Mouse (Mus musculus) bone marrow, adult 2 months (tissue): ENCODE data around the gene Sipa1l3. TPM values are rescaled to one million over a fixed set of nuclear protein-coding genes. Genes with fewer than 3 reads are reported as not detected.

Source experiments
- H3K27ac ChIP-seq: fragments of 200-500 bp; 2 replicates; pipeline ENCODE4 v1.5.1; 2012; ENCODE audit warnings: low read depth, mild to moderate bottlenecking, control low read depth, inconsistent platforms, low read length; ENCODE audit not compliant: control insufficient read depth, poor library complexity, insufficient read depth
- H3K4me1 ChIP-seq: fragments of 200-500 bp; 2 replicates; pipeline ENCODE4 v1.6.1; 2011; ENCODE audit warnings: low read length; ENCODE audit not compliant: control insufficient read depth, insufficient read depth
- H3K4me3 ChIP-seq: fragments of 200-500 bp; replicated peaks from 2 replicates; pipeline ENCODE3; 2011; ENCODE audit warnings: mild to moderate bottlenecking, low read depth, low read length, control low read depth; ENCODE audit not compliant: control insufficient read depth
- CTCF ChIP-seq: fragments of 200-500 bp; IDR thresholded peaks from 2 replicates; pipeline ENCODE4 v1.5.1; 2011; ENCODE audit warnings: low read length, control low read depth; ENCODE audit not compliant: control insufficient read depth, insufficient read depth
- POLR2A ChIP-seq: fragments of 200-500 bp; IDR thresholded peaks from 2 replicates; pipeline ENCODE4 v1.6.1; 2011; ENCODE audit warnings: low read depth, mild to moderate bottlenecking, control low read depth, low read length, borderline replicate concordance; ENCODE audit not compliant: control insufficient read depth
- WGBS: fragments of 180-500 bp; shearing (Covaris S2); methylation state at CpG from one replicate; pipeline ENCODE4 v1.1.7; 2018; 5-methylcytosine and 5-hydroxymethylcytosine counted together
- polyA plus RNA-seq: library from polyadenylated mRNA; stranded (reverse); fragments of >200 nt; gene quantifications from 2 replicates; pipeline ENCODE4 v1.2.4, GENCODE M21; 2011; ENCODE audit warnings: low replicate concordance; ENCODE audit not compliant: missing spikeins, insufficient read depth, insufficient read length

Sipa1l3 gene
- polyA plus RNA-seq, 1 experiment = 16.8 TPM

DNA sequence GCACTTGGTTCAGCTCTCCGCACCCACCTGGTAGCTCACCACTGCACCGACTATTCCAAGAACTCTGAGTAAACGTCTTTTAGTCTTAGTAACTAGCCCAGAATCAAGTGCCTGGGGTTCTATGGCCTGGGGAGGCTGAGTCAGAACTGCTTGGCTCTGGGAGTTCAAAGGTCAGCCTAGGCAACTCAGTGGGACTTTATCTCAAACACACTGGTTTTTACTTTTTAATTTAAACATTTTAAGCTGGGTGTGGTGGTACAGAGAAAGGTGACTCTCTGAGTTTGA is 27.0 kb downstream of the Sipa1l3 start:
- Histone ChIP-seq H3K27ac (no peak overlapping the region), H3K4me3 (no peak overlapping the region), H3K4me1 (peaks cover 1% of the 10 kb centered on the region; the same call in 1 of the 2 replicates)
- WGBS = 59% methylated on average over 3 of the region's 3 CpGs
- no peak for TF ChIP-seq CTCF
- no peak for TF ChIP-seq POLR2A

DNA sequence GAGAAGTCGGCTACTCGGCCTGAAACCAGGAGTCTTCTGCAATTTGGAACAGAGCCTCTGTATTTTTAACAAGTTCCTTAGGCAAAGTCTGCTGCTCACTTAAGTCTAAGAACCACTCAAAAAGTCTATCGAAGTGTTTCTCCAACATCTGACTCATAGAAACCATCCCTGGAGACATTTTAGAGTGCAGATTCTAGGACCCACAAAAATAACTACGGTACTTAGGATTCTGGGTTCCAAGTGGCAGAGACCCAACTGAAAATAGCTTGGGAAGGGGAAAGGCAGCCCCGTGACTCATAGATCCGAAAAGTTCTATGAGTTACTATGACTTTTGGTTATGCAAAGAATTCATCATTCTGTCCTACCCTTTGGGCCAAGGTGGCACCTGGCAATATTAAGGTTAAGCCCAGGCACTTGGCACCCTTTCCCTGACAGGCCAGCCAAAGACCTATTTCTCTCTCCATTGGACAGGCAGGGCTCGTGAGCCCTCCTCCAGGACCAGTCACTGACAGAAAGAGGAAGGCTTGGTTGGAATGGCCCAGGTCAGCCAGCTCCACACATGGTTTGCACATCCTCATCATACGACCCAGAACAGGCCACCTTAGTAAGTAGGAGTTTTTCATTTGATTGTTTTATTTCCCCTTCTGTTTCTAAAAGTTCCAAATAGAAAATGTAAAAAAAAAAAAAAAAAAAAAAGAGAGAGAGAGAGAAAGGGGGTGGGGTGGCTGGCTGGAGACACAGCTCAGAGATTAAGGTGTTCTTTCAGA is 27.6 kb downstream of the Sipa1l3 start:
- peaks cover 1% of the 10 kb centered on the region; the same call in 1 of the 2 replicates for H3K4me1 ChIP-seq
- 75% methylated on average over 8 of the region's 8 CpGs for WGBS
- H3K4me3 ChIP-seq = no peak overlapping the region
- TF ChIP-seq CTCF = no peak
- H3K27ac ChIP-seq = no peak overlapping the region

DNA sequence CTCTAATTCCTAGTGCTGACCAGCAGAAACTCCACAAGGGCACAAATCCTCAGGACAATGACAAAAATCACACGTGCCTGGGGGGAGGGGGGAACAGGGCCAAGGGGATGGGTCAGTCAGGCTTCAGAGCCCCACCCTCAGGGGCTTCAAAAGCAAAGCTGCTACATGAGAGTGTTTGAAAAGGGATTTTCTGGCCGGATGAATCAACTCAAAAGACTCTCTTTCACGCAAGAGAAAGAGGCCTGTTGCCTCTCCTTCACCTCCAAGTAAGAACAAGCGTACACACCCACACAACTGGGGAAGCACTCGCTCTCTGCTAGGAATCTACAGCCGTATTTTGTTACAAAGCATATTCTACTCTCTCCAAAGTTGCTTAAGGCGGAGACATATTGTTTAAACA is 28.6 kb downstream of the Sipa1l3 start:
- Histone ChIP-seq H3K4me3 (no peak overlapping the region), H3K27ac (no peak overlapping the region), H3K4me1 (peaks cover 1% of the 10 kb centered on the region; the same call in 1 of the 2 replicates)
- WGBS = 76% methylated on average over 7 of the region's 7 CpGs
- TF ChIP-seq POLR2A = no peak
- TF ChIP-seq CTCF = no peak

DNA sequence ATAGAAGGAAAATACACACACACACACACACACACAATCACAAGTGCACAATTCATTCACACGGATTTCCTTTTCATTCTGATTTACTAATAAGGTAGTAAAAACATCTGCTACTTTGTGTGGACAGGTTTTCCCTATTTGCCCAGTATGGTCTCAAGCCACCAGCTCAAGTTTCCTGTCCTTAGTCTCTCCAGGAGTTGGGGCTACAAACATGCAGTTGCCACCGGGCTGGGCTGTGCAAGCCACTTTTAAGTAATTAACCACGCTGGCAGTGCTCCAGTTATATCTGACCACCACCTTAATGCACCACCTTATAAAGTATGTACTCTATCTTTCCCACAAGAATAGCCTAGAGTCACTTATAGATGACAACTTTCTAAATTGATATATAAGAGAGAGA is 29.1 kb downstream of the Sipa1l3 start:
- H3K27ac ChIP-seq = no peak overlapping the region
- H3K4me3 ChIP-seq = no peak overlapping the region
- 40% methylated on average over 3 of the region's 3 CpGs for WGBS
- TF ChIP-seq POLR2A (no peak), CTCF (no peak)
- H3K4me1 ChIP-seq = peaks cover 1% of the 10 kb centered on the region; the same call in 1 of the 2 replicates

DNA sequence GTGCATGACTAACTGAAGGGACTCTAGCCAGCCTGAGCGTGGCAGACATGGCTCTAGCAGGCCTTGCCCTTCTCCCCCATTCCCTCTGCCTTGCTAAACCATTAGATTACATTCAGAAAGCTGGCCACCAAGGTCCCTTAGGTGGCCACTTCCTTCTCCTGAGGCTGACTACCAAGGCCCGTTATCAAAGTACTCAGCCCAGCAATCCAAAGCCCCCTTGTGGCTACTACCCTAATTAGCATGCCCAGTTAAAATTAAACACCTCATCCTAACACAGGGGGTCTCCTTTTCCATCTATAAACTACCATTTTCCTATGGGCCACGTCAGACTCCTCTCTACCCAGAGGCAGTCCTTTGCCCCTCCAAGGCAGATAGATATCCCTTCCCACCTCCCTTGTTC is 31.7 kb downstream of the Sipa1l3 start:
- TF ChIP-seq POLR2A (no peak), CTCF (no peak)
- no peak overlapping the region for H3K4me3 ChIP-seq
- no peak overlapping the region for H3K27ac ChIP-seq
- no peaks in the 10 kb centered on the region for H3K4me1 ChIP-seq
- WGBS = 48% methylated on average over 3 of the region's 3 CpGs

DNA sequence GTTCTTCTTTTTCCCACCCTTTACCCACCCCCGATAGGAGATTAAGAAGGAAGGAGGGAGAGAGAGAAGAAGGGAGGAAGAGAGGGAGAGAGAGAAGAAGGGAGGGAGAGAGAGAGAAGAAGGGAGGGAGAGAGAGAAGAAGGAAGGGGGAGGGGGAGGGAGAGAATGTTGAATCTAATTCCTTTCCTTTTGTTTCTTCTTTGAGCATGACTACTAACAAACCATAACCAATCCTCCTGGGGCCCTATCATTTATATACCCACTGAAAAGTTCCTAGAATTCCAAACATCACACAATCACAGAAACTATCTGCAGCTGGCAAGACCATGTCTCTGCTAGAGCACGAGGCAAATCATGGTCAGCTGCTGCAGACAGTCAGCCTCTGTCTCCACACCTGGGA is 32.7 kb downstream of the Sipa1l3 start:
- H3K27ac ChIP-seq = no peak overlapping the region
- 58% methylated on average over 2 of the region's 2 CpGs for WGBS
- TF ChIP-seq CTCF = no peak
- TF ChIP-seq POLR2A = no peak
- no peak overlapping the region for H3K4me3 ChIP-seq
- no peaks in the 10 kb centered on the region for H3K4me1 ChIP-seq

DNA sequence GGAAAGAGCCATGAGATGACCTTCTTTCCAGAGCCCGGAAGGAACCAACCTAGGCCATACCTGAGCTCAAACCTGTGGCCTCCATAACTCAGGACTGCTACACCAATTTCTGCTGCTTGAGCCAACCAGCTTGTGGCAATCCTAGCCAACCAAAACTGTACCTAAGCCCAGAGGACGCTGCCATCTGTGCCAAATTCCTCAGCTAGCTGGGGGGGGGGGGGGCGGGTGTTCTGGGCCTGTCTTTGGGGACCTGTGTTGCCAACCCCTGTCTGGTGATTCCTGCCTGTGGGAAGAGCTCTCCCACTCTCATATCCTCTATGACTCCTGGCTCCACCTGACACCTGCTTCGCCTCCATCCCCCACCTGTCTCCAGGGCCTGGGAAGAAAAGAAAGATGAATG is 34.9 kb downstream of the Sipa1l3 start:
- Histone ChIP-seq H3K27ac (no peak overlapping the region), H3K4me3 (no peak overlapping the region), H3K4me1 (no peaks in the 10 kb centered on the region)
- 86% methylated on average over 4 of the region's 4 CpGs for WGBS
- no peak for TF ChIP-seq CTCF
- TF ChIP-seq POLR2A = no peak

DNA sequence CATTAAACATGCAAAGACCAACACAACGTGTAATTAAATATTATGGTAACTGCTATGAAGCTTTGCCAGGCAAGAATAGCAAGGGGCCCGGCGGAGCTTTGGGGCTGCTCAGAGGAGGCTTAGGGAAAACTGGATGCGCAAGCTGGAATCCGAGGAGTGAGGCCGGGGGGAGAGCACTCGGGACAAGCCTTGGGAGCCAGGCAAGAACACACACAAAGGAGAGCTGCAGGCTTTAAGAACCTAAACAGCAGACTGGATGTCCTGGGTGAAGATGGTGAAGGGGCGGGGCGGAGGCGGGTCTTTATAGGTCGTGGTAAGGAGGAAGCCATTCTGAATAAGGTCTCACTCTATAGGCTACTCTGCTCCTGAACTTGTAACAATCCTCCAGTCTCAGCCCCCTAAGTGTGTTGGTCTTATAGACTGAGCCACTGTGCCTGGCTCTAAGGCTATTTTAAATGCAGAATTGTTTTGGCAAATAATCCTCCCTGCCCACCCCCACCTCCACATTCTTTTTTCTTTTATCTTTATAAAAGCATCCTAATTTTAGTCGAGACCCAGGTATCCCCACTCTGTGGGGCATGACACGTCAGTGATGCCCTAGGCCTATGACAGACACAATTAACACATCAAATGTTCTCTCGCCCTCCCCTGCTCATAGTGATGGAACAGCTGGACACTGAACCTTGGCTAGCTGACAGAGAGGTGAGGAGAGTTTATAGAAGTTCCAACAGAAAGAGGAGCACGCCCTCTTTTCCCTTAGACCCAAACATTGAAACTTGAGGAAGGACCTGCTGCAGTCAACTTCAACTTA is 36.9 kb downstream of the Sipa1l3 start:
- Histone ChIP-seq H3K27ac (no peak overlapping the region), H3K4me3 (no peak overlapping the region), H3K4me1 (no peaks in the 10 kb centered on the region)
- TF ChIP-seq POLR2A (no peak), CTCF (no peak)
- WGBS = 82% methylated on average over 15 of the region's 15 CpGs
